Mouse (Mus musculus) C2C12 (cell line): ENCODE results near the gene Nol4l.

Experiments used
- CEBPB ChIP-seq: IDR thresholded peaks from one replicate; pipeline ENCODE4 v1.6.1; 2011; ENCODE audit warnings: low read depth, mild to moderate bottlenecking, control low read depth, moderate library complexity
- CTCF ChIP-seq: IDR thresholded peaks from one replicate; pipeline ENCODE4 v1.5.1; 2011; ENCODE audit not compliant: control insufficient read depth, insufficient read depth, insufficient read length
- FOSL1 ChIP-seq: IDR thresholded peaks from one replicate; pipeline ENCODE4 v1.8.0; 2011; ENCODE audit warnings: mild to moderate bottlenecking, low read length; ENCODE audit not compliant: poor library complexity, insufficient read depth, severe bottlenecking
- MAX ChIP-seq: IDR thresholded peaks from one replicate; pipeline ENCODE4 v1.6.1; 2011; ENCODE audit warnings: mild to moderate bottlenecking, control low read depth
- MYOD1 ChIP-seq: IDR thresholded peaks from one replicate; pipeline ENCODE4 v1.6.1; 2011; ENCODE audit warnings: low read depth; ENCODE audit not compliant: control insufficient read depth, insufficient read length
- USF1 ChIP-seq: IDR thresholded peaks from one replicate; pipeline ENCODE4 v1.6.1; 2011; ENCODE audit warnings: low read depth, mild to moderate bottlenecking, control low read depth, moderate library complexity

DNA sequence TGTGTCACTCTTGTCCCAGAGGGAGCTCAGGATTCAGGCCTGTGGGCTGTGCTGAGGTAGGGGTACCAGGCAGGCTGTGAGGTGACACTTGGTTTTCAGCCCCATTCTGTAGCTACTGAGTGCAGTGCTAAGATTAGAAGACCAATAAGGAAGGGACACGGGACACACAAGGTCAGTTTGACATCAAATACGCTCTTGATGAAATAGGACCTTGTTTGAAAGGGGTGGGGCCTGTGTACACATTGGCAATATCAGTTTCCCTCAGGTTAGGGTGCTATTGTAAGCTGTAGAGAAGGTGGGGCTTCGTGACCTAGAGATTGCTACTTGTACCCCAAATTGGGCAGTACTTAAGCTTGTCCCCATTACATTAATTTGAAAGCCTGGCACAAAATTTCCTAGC, 124.9 kb downstream of the Nol4l start:
- TF ChIP-seq CTCF (no peak), MAX (no peak), FOSL1 (no peak), CEBPB (no peak), USF1 (no peak), MYOD1 (no peak)
